Mouse (Mus musculus) E14TG2a.4 (cell line): ENCODE data around the gene Cpsf4l.

Experiments
- CTCF ChIP-seq: conservative IDR thresholded peaks from 2 replicates; pipeline ENCODE4 v1.5.1; 2014; ENCODE audit warnings: low read length
- NANOG ChIP-seq: IDR thresholded peaks from 2 replicates; pipeline ENCODE4 v1.6.1; 2014; ENCODE audit warnings: borderline replicate concordance, low read length, mixed read lengths
- POU5F1 ChIP-seq: IDR thresholded peaks from 2 replicates; pipeline ENCODE4 v1.6.1; 2014; ENCODE audit warnings: low read length, borderline replicate concordance

- no peak for TF ChIP-seq CTCF
- TF ChIP-seq POU5F1, result no peak
- TF ChIP-seq NANOG, result no peak
Measured at GRCm38 (mm10) chr11:113684707-113685426, 24.9 kb downstream of the Cpsf4l start.
